Mouse (Mus musculus): ENCODE measurements around the gene Ankrd53. TPM values are rescaled to one million over a fixed set of nuclear protein-coding genes. Genes with fewer than 3 reads are reported as not detected.

Gene Ankrd53
- polyA plus RNA-seq, 1 experiment from 2014 or later = not detected

GRCm38 (mm10) chr6:83750171-83750684, 12.2 kb upstream of the Ankrd53 start:
- peak overlapping the region; percentile 43; the same call in 1 of the 2 replicates for H3K4me2 ChIP-seq (replicated peaks; ENCODE audit: low read depth)
- no peak; the same call in 1 of the 2 replicates for ATAC-seq
- H3K27me3 ChIP-seq (replicated peaks; ENCODE audit: control insufficient read depth, insufficient read depth, low read length) = peaks cover 20% of the 10 kb centered on the region
- WGBS = 8% methylated on average over 11 of the region's 11 CpGs
- no peaks in the 10 kb centered on the region for H3K9me3 ChIP-seq (ENCODE audit: control insufficient read depth)
- no peak overlapping the region for H3K9ac ChIP-seq (ENCODE audit: low read depth, low read length)
- no peak overlapping the region for H3K4me3 ChIP-seq (ENCODE audit: low read depth, low read length)
- no peak overlapping the region for H3K27ac ChIP-seq (ENCODE audit: low read depth, low read length)
- no peaks in the 10 kb centered on the region for H3K4me1 ChIP-seq (replicated peaks; ENCODE audit: control insufficient read depth, insufficient read depth, low read length)
- peak; percentile 92 for TF ChIP-seq CTCF (IDR thresholded peaks at IDR 0.05; ENCODE audit: low read depth)
- no peaks in the 10 kb centered on the region for H3K36me3 ChIP-seq (ENCODE audit: control insufficient read depth, insufficient read depth)

- Histone ChIP-seq H3K9ac (ENCODE audit: low read depth, low read length) (no peak overlapping the region), H3K4me3 (ENCODE audit: low read depth, low read length) (no peak overlapping the region), H3K27me3 (replicated peaks; ENCODE audit: control insufficient read depth, insufficient read depth, low read length) (peaks cover 45% of the 10 kb centered on the region), H3K4me2 (replicated peaks; ENCODE audit: low read depth) (no peak overlapping the region), H3K4me1 (replicated peaks; ENCODE audit: control insufficient read depth, insufficient read depth, low read length) (no peaks in the 10 kb centered on the region), H3K36me3 (ENCODE audit: control insufficient read depth, insufficient read depth) (no peaks in the 10 kb centered on the region), H3K27ac (ENCODE audit: low read depth, low read length) (no peak overlapping the region), H3K9me3 (ENCODE audit: control insufficient read depth) (no peaks in the 10 kb centered on the region)
- no peak for ATAC-seq
- TF ChIP-seq CTCF (IDR thresholded peaks at IDR 0.05; ENCODE audit: low read depth) = no peak
- 73% methylated on average over 9 of the region's 9 CpGs for WGBS
Measured at GRCm38 (mm10) chr6:83756051-83756450, 6.4 kb upstream of the Ankrd53 start.

- peak; percentile 53 for TF ChIP-seq CTCF (IDR thresholded peaks at IDR 0.05; ENCODE audit: low read depth)
- H3K4me3 ChIP-seq (ENCODE audit: low read depth, low read length) = peak overlapping the region; percentile 27
- H3K9me3 ChIP-seq (ENCODE audit: control insufficient read depth) = no peaks in the 10 kb centered on the region
- H3K27me3 ChIP-seq (replicated peaks; ENCODE audit: control insufficient read depth, insufficient read depth, low read length) = peaks cover 29% of the 10 kb centered on the region
- H3K36me3 ChIP-seq (ENCODE audit: control insufficient read depth, insufficient read depth) = no peaks in the 10 kb centered on the region
- peak overlapping the region; percentile 57 for H3K4me2 ChIP-seq (replicated peaks; ENCODE audit: low read depth)
- no peak overlapping the region for H3K27ac ChIP-seq (ENCODE audit: low read depth, low read length)
- H3K9ac ChIP-seq (ENCODE audit: low read depth, low read length) = no peak overlapping the region
- WGBS = 1% methylated on average over 35 of the region's 35 CpGs
- H3K4me1 ChIP-seq (replicated peaks; ENCODE audit: control insufficient read depth, insufficient read depth, low read length) = 0 out of 2 replicates have a peak, but pooled peaks cover 5% of the 10 kb centered on the region
- ATAC-seq = peak; percentile 58
Measured at GRCm38 (mm10) chr6:83762880-83763431, 512 bp downstream of the Ankrd53 start.

GRCm38 (mm10) chr6:83766982-83767381, 4.5 kb downstream of the Ankrd53 start:
- H3K27ac ChIP-seq (ENCODE audit: low read depth, low read length) = no peak overlapping the region
- H3K9ac ChIP-seq (ENCODE audit: low read depth, low read length) = no peak overlapping the region
- H3K4me3 ChIP-seq (ENCODE audit: low read depth, low read length) = no peak overlapping the region
- H3K4me2 ChIP-seq (replicated peaks; ENCODE audit: low read depth) = no peak overlapping the region
- 0 out of 2 replicates have a peak, but pooled peaks cover 5% of the 10 kb centered on the region for H3K4me1 ChIP-seq (replicated peaks; ENCODE audit: control insufficient read depth, insufficient read depth, low read length)
- TF ChIP-seq CTCF (IDR thresholded peaks at IDR 0.05; ENCODE audit: low read depth) = no peak
- WGBS = 75% methylated on average over 3 of the region's 3 CpGs
- H3K9me3 ChIP-seq (ENCODE audit: control insufficient read depth) = no peaks in the 10 kb centered on the region
- H3K36me3 ChIP-seq (ENCODE audit: control insufficient read depth, insufficient read depth) = peaks cover 32% of the 10 kb centered on the region
- no peak for ATAC-seq
- no peaks in the 10 kb centered on the region for H3K27me3 ChIP-seq (replicated peaks; ENCODE audit: control insufficient read depth, insufficient read depth, low read length)

GRCm38 (mm10) chr6:83768485-83768884, 6.0 kb downstream of the Ankrd53 start:
- Histone ChIP-seq H3K9me3 (ENCODE audit: control insufficient read depth) (no peaks in the 10 kb centered on the region), H3K27ac (ENCODE audit: low read depth, low read length) (no peak overlapping the region), H3K4me2 (replicated peaks; ENCODE audit: low read depth) (no peak overlapping the region), H3K9ac (ENCODE audit: low read depth, low read length) (no peak overlapping the region), H3K36me3 (ENCODE audit: control insufficient read depth, insufficient read depth) (peaks cover 40% of the 10 kb centered on the region), H3K4me1 (replicated peaks; ENCODE audit: control insufficient read depth, insufficient read depth, low read length) (no peaks in the 10 kb centered on the region), H3K27me3 (replicated peaks; ENCODE audit: control insufficient read depth, insufficient read depth, low read length) (no peaks in the 10 kb centered on the region), H3K4me3 (ENCODE audit: low read depth, low read length) (no peak overlapping the region)
- no peak for TF ChIP-seq CTCF (IDR thresholded peaks at IDR 0.05; ENCODE audit: low read depth)
- no peak for ATAC-seq
- WGBS = 77% methylated on average over 5 of the region's 5 CpGs

- H3K4me2 ChIP-seq (replicated peaks; ENCODE audit: low read depth) = peak overlapping the region; percentile 83
- TF ChIP-seq CTCF (IDR thresholded peaks at IDR 0.05; ENCODE audit: low read depth) = no peak
- H3K9ac ChIP-seq (ENCODE audit: low read depth, low read length) = 0 out of 2 replicates have a peak overlapping the region, but pooled peaks have one; percentile 90
- WGBS = 43% methylated on average over 9 of the region's 9 CpGs
- H3K4me1 ChIP-seq (replicated peaks; ENCODE audit: control insufficient read depth, insufficient read depth, low read length) = peaks cover 3% of the 10 kb centered on the region; the same call in 1 of the 2 replicates
- peak; percentile 26 for ATAC-seq
- H3K27ac ChIP-seq (ENCODE audit: low read depth, low read length) = peak overlapping the region; percentile 83
- no peaks in the 10 kb centered on the region for H3K9me3 ChIP-seq (ENCODE audit: control insufficient read depth)
- no peaks in the 10 kb centered on the region for H3K27me3 ChIP-seq (replicated peaks; ENCODE audit: control insufficient read depth, insufficient read depth, low read length)
- peak overlapping the region; percentile 83 for H3K4me3 ChIP-seq (ENCODE audit: low read depth, low read length)
- peaks cover 39% of the 10 kb centered on the region for H3K36me3 ChIP-seq (ENCODE audit: control insufficient read depth, insufficient read depth)
Measured at GRCm38 (mm10) chr6:83774126-83774525, 11.7 kb downstream of the Ankrd53 start.
